Mouse (Mus musculus) layer of hippocampus, adult 8-10 months (tissue): ENCODE data around the gene Pigw. TPM values are rescaled to one million over a fixed set of nuclear protein-coding genes. Genes with fewer than 3 reads are reported as not detected.
A peak's percentile ranks its signal among the peaks of the same experiment; 100 is the strongest.

Experiments
- DNase-seq, 2 experiments: peaks; one replicate each; pipeline ENCODE4 v3.0.0; 2022; ENCODE audit warnings: low spot score in 2 of 2
- total RNA-seq, 4 experiments: library from RNA; stranded (reverse); gene quantifications; 2 replicates each; pipeline ENCODE4 v1.2.4; 2022

Gene Pigw
- 1 to 10 TPM; 6.9 to 7.8 (median 7.6) TPM for total RNA-seq

- peak; percentile 44 to 57 for DNase-seq
Measured at GRCm38 (mm10) chr11:84879772-84880464, at the start of gene Pigw, which contains the start of gene Myo19. Pigw (minus strand) TSS chr11:84880285. Myo19 (plus strand) TSS chr11:84880148.

DNA sequence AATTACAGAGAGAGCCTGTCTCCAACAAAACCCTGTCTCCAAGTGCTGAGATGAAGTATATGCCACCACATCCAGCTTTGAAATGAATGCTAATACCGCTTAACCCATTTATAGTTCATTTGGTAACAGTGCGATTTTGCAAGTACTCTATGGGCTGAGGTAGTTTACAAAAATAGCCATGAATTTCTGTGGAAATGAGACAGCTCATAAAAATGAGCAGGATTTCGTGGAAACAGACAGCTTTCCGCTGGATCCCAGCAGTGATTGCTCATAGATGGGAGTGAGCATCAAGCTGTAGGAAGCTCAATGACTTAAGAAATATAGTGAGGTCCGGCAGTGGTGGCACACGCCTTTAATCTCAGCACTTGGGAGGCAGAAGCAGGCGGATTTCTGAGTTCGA lies 40.9 kb upstream of the Pigw start:
- DNase-seq, result peak in 1 of 2 experiments; percentile 14

DNA sequence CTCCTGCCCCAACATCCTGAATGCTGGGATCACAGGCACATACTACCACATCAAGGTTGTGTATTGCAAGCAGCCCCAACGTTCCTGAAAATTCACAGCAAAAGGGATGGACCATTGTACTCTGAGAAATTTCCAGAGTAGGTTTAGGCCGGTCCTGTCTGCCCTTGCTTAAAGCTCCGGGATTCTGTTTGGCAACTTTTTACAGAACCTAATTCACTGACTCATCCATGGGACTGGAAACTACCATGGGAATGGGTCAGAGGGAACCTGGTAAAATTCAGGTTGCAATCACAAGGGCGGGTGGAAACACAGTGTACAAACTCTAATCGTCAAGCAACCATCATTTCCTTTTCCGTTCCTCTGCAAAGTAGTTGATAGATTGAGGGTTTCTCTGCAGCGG lies 39.9 kb upstream of the Pigw start:
- DNase-seq, result no peak

GRCm38 (mm10) chr11:84919276-84919675 lies 39.2 kb upstream of the Pigw start:
- DNase-seq, result no peak

- peak; percentile 72 to 91 for DNase-seq
Measured at GRCm38 (mm10) chr11:84918425-84918824, 38.3 kb upstream of the Pigw start.

- DNase-seq, result no peak
Measured at GRCm38 (mm10) chr11:84916703-84917300, 36.7 kb upstream of the Pigw start.

DNA sequence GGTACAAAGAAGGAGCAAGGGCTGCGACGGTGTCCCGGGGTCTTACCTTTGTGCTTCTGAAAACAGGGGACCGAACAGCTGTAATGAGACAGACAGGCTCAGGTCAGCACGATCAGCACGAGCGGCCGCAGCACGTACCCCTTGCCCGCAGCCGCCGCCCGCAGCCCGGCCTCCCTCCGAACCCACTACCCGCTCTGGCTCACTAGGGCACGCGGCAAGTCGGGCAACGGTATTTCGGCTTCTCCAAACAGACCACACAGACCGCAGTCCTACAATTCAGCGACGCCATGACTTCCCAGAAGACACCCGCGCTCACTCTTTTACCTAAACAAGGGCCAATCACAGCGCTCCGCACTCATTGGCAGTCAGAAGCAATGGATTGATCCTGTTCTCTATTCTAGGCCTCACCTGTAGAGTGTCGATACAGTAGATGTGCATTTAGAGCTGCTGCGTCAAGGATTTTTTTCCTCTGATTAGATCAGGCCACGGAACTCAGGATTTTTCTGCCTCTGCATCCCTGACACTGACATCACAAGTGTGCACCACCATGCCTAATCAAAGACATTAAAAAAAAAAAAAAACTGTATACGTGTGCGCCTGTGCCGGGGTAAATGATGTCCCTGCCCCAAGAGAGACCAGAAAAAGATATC lies 36.1 kb upstream of the Pigw start, which contains the start of gene Znhit3:
TSS of gene Znhit3 (minus strand) at position 314 of the 650 bp plus-strand sequence.
- DNase-seq, result peak; percentile 86 to 90

DNA sequence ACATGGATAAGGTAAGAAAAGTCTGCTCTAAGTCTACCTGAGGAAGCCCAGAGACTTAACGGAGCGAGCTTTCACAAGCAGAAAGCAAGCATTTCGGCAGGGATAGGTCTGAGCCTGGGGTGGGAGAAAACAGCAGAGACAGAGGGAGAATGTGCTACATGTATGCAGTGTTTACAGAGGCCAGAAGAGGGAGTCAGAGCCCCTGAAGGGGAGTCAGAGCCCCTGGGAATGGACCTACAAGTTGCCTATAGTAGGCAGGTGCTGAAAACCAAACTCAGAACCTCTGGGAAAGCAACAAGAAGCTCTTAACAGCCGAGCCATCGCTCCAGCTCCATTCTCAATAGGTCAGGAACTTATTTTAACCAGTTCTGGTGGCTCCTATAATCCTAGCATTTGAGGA lies 34.6 kb upstream of the Pigw start:
- no peak for DNase-seq

DNA sequence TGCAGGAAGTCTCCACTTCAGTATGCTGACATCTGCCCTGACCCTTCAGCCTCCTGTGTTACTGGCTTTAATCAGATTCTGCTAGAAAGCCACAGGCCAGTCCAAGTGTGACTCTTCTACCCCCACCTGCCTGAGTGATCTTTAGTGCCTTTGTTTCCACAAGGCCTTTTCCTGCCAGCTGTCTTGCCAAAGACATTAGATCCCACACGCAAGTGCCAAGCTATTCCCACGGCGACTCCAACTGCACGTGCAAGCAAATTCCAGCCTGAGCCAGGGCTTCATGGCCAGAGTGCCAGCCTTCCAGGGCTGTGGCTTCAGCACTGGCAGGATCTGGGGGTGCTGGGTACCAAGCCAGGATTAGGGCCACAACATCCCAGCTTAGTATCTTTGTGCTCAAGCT lies 30.3 kb upstream of the Pigw start:
- no peak for DNase-seq

DNA sequence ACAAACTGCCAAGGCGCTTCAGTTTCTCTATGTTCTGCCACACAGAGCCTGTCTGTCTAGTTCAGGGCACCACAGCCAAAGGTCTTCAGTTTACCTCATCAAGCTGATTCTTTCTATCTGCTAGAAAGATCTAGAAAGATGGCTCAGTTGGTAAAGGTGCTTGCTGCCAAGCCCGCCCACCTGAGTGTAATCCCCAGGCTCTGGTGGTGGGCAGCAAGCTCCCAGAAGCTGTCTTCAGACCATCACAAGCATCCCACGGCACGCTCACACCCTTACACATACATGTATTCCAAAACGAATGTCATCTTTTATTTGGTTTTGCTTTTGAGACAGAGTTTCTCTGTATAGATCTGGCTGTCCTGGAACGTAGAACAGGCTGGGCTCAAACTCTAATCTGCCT lies 28.4 kb upstream of the Pigw start:
- DNase-seq, result no peak

GRCm38 (mm10) chr11:84907081-84907480 lies 27.0 kb upstream of the Pigw start:
- no peak for DNase-seq

- DNase-seq, result no peak
Measured at GRCm38 (mm10) chr11:84904597-84905144, 24.6 kb upstream of the Pigw start.

GRCm38 (mm10) chr11:84893113-84893512 lies 13.0 kb upstream of the Pigw start:
- no peak for DNase-seq

DNA sequence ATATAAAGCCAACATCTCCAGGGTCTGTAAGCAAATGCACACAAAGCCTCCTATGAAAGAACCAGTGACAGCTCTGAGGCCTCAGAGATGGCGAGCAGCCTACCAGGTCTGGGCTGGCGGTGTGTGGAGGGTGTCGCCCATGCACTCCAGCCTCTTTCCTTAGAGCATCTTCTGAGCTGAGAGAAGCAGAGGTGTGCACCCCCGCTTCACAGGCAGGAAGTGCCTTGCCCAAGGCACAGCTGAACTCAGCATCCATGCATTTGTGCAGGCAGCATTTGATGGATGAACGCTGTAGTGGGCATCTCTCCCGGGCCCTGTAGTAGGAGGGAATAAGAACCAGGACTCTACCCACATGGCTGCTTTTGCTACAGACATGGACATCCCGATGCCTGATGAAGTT lies 11.6 kb upstream of the Pigw start:
- no peak for DNase-seq

GRCm38 (mm10) chr11:84889492-84889891 lies 9.4 kb upstream of the Pigw start:
- DNase-seq, result no peak

DNA sequence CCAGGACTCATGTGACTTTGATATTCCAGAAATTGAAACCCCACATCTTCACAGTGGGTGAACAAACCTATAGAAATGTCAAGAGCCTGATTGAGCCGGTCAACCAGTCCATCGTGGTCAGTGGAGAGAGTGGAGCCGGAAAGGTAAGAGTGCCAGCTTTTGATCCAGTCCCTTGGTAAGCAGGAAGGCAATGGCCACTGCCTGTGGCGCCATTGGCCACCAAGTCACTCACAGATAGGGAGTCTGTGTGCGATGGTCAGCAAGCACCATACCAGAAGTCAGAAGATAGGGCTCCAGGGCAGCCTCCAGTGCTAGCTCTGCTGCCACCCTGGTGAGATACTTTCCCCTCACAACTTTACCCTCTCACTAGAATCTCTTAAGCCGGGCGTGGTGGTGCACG lies 7.9 kb upstream of the Pigw start:
- no peak for DNase-seq

GRCm38 (mm10) chr11:84886767-84887511 lies 6.9 kb upstream of the Pigw start:
- DNase-seq, result no peak

DNA sequence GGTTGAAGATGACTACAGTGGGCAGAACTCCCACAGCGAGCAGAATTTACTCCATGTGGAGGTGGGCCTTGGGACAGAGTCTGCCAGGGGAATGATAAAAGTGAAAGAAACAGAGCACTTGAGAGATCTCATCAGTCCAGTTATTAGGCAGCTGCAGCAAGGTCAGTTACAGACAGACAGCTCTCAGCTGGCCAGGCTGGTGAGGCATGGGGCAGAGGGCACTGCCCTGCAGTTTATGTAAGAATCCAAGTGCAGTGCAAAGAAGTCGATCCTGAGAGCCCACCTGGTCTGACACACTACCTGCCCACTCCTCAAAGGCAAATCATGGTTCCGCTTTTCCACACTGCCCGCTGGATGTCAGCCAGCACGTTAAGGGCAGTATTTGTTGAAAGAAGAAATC lies 6.2 kb upstream of the Pigw start:
- no peak for DNase-seq

DNA sequence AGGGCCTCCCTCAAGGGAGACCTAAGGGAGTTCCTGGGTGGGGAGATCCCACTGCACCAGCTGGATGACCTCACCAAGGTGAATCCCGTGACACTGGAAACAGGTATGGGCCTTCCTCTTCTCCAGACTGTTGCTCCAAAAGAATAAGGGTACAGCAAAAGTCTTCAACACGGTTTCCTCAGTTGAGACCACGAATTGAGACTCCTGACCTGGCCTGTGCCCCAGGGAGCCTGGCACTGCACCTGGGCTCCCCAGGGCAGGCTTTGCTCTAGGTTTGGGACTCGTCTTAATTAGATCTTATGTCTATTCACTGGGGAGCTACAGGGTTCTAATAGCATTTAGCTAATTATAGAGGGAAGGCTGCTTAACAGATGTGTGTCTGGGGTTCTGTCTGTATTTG lies 5.2 kb upstream of the Pigw start:
- no peak for DNase-seq

DNA sequence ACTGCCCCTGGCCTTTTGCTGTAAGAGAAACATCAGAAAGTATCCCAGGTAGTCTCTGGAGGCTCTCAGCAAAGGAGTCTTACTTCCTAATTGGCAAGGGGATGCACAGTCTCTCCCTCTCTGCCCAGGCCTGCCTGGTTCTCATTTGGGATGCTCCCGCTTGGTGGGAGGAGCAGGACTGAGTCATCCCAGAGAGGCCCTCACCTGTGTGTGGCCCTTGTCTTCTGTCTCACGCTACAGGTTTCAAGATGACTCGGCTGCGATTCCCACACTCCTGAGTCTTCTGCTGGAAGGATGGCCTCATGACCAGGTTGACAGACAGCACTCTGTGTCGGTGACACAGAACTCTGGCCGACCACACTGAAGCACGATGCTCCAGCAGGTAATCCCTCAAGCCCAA lies 2.3 kb upstream of the Pigw start:
- no peak for DNase-seq

DNA sequence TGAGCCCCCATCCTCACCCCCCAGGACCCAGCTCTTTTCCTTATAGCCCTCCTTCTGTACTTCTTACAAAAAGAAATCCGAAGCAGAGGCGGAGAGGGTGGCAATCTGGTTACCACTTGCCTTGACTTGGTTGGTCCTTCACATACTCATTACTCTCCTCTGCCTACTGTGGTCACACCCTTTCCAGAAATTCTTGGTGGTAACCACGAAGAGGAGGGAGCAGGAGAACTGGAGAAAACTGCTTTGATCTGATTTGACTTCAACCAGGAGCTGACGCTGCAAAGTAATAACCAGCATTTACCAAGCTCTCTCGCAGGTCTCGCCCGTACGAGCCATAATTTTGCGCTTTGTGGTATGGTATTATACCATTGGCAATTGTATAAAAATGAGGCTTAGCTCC lies 886 bp upstream of the Pigw start:
- no peak for DNase-seq
